Mouse (Mus musculus) ovary, adult 2 months (tissue): ENCODE results near the gene Serpinb6e. TPM values are rescaled to one million over a fixed set of nuclear protein-coding genes. Genes with fewer than 3 reads are reported as not detected.

ENCODE experiments used
- polyA plus RNA-seq: library from polyadenylated mRNA; depleted of rRNA; stranded (reverse); fragments of >200 nt; gene quantifications from 2 replicates; pipeline ENCODE4 v1.2.3, GENCODE M21; 2012; rRNA removed

Serpinb6e gene
- not detected in 2 replicates for polyA plus RNA-seq

DNA sequence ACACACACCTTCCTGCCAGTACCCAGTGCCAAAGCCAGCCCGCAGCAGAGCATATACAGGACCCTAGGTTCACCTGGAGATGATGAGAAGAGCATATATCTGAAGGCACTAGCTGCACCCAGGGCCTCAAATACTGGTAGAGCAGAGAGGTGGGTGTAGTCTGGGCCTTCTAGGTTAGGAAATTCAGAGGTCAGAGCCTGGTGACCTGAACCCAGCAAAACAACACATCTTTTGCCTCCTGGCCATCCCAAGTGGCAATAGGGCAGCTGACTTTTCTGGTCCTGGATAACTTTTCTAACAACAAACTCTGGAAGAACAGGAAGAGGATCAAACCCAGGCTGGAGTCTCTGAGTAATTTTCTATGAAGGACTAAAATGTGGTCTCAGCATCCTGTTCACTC lies at the start of gene Serpinb6e:
Gene Serpinb6e, minus strand, starts transcription at position 101 of the 400 bp plus-strand sequence.

Other genes with a start within 250 kb of the Serpinb6e start
- not detected in 2 replicates for gene Serpinb6d, start 182.0 kb downstream of the Serpinb6e start, polyA plus RNA-seq
- gene Serpinb6c, start 62.3 kb upstream of the Serpinb6e start, polyA plus RNA-seq, result not detected in 2 replicates
- gene Nqo2, start 121.3 kb upstream of the Serpinb6e start, polyA plus RNA-seq, result 4.7 and 5.5 TPM in 2 replicates
- gene Ripk1, start 159.0 kb upstream of the Serpinb6e start, polyA plus RNA-seq, result 15.1 and 18.5 TPM in 2 replicates
- 85.9 and 88.4 TPM in 2 replicates for gene Serpinb6a, start 159.4 kb upstream of the Serpinb6e start, polyA plus RNA-seq
- 50.7 and 53.5 TPM in 2 replicates for gene Bphl, start 194.2 kb upstream of the Serpinb6e start, polyA plus RNA-seq
- 357 and 364 TPM in 2 replicates for gene Tubb2a, start 234.6 kb upstream of the Serpinb6e start, polyA plus RNA-seq